Mouse (Mus musculus) stomach, embryonic 14.5 days (tissue): Measurements from ENCODE around the gene Rev1. TPM values are rescaled to one million over a fixed set of nuclear protein-coding genes. Genes with fewer than 3 reads are reported as not detected.
A peak's percentile ranks its signal among the peaks of the same experiment; 100 is the strongest.

ENCODE experiments used
- ATAC-seq: fragments of 200-750 bp; cut with Nextera tagmentation; 2 replicates; pipeline ENCODE4 v1.8.0; 2017; ENCODE audit warnings: low read depth, moderate TSS enrichment; ENCODE audit not compliant: insufficient number of reproducible peaks, insufficient read depth, low FRiP score
- H3K27ac ChIP-seq: fragments of 300-500 bp; sonication (generic); 2 replicates; pipeline ENCODE4 v1.5.1; 2014; ENCODE audit warnings: mild to moderate bottlenecking, low read length, moderate library complexity, mixed read lengths
- H3K27me3 ChIP-seq: fragments of 300-500 bp; sonication (generic); 2 replicates; pipeline ENCODE4 v1.6.1; 2014; ENCODE audit warnings: low read length, control low read depth, mixed read lengths; ENCODE audit not compliant: control insufficient read depth, insufficient read depth
- H3K36me3 ChIP-seq: fragments of 300-500 bp; sonication (generic); 2 replicates; pipeline ENCODE4 v1.6.1; 2014; ENCODE audit warnings: mild to moderate bottlenecking, control low read depth, low read length, moderate library complexity, mixed read lengths; ENCODE audit not compliant: control insufficient read depth, insufficient read depth
- H3K4me1 ChIP-seq: fragments of 300-500 bp; sonication (generic); 2 replicates; pipeline ENCODE4 v1.6.1; 2014; ENCODE audit warnings: low read length, control low read depth, mixed read lengths; ENCODE audit not compliant: control insufficient read depth, insufficient read depth
- H3K4me2 ChIP-seq: fragments of 300-500 bp; sonication (generic); replicated peaks from 2 replicates; pipeline ENCODE4 v1.6.1; 2014; ENCODE audit warnings: low read depth, low read length, control low read depth
- H3K4me3 ChIP-seq: fragments of 300-500 bp; sonication (generic); 2 replicates; pipeline ENCODE4 v1.5.1; 2014; ENCODE audit warnings: low read depth, low read length, control low read depth
- H3K9ac ChIP-seq: fragments of 300-500 bp; sonication (generic); replicated peaks from 2 replicates; pipeline ENCODE4 v1.6.1; 2014; ENCODE audit warnings: low read depth, mild to moderate bottlenecking, control low read depth, low read length, moderate library complexity, mixed read lengths
- H3K9me3 ChIP-seq: fragments of 300-500 bp; sonication (generic); 2 replicates; pipeline ENCODE4 v1.6.1; 2016; ENCODE audit warnings: low read depth, low read length, control low read depth; ENCODE audit not compliant: control insufficient read depth
- WGBS: fragments of 180-500 bp; shearing (Covaris S2); extraction: QIAGEN DNeasy Blood & Tissue Kit; methylation state at CpG from one replicate; pipeline ENCODE4 v1.1.7; 2014; 5-methylcytosine and 5-hydroxymethylcytosine counted together
- polyA plus RNA-seq: library from polyadenylated mRNA; unstranded; fragments of >200 nt; fragmentation: Nextera tagmentation; extraction: Ambion mirVana; gene quantifications from 2 replicates; pipeline ENCODE4 v1.2.1, GENCODE M21; 2014

The Rev1 gene
- polyA plus RNA-seq, 1 experiment from 2014 or later: 32.8 TPM

DNA sequence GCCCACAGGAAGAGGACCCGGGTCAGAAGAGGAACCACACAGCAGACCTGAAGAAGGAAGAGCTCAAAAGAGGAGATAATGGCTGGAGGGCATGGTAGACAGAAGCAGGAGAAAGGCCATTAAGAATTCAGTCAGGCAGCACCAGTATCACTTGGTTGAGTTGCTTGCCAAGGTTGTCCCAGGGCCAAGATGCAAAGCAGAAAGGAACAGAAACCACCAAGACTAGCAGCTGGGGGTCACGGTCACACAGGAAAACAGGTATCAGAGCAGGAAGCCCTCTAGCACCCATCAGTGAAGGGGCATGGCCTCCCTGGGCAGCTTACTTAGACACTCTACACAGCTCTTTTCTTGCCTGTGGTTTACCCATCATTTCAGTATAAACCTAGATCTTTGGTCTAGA is 9.8 kb upstream of the Rev1 start:
- 87% methylated on average over 2 of the region's 2 CpGs for WGBS

DNA sequence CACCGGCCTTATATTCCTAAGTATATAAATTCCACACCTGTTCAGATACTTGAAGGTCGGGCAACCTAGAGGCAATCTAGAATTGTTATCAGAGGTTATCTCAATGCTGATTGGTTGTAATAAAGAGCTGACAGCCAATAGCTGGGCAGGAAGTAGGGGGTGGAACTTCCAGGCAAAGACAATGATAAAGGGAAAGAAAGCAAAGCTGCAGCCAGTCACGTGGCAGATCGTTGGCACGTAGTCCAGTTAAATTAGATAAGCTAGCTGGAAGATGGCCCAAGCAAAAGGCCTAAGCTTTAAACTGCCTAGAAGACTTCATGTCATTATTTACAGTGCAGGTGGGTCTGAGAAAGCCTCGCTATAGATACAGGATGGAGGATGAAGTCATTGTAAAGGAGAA is 3.3 kb upstream of the Rev1 start:
- Histone ChIP-seq H3K9ac (no peak overlapping the region), H3K4me2 (no peak overlapping the region), H3K9me3 (no peaks in the 10 kb centered on the region), H3K36me3 (no peaks in the 10 kb centered on the region), H3K27me3 (no peaks in the 10 kb centered on the region), H3K27ac (no peak overlapping the region), H3K4me1 (peaks cover 6% of the 10 kb centered on the region; the same call in 1 of the 2 replicates), H3K4me3 (no peak overlapping the region)
- no peak for ATAC-seq
- WGBS: 55% methylated on average over 6 of the region's 6 CpGs

More for the DNA sequence above, 9.8 kb upstream of the Rev1 start:
- H3K4me2 ChIP-seq: no peak overlapping the region
- no peaks in the 10 kb centered on the region for H3K4me1 ChIP-seq
- H3K9ac ChIP-seq: no peak overlapping the region
- H3K27me3 ChIP-seq: no peaks in the 10 kb centered on the region
- no peaks in the 10 kb centered on the region for H3K36me3 ChIP-seq
- no peak overlapping the region for H3K27ac ChIP-seq
- no peak overlapping the region for H3K4me3 ChIP-seq
- H3K9me3 ChIP-seq: no peaks in the 10 kb centered on the region
- ATAC-seq: no peak

DNA sequence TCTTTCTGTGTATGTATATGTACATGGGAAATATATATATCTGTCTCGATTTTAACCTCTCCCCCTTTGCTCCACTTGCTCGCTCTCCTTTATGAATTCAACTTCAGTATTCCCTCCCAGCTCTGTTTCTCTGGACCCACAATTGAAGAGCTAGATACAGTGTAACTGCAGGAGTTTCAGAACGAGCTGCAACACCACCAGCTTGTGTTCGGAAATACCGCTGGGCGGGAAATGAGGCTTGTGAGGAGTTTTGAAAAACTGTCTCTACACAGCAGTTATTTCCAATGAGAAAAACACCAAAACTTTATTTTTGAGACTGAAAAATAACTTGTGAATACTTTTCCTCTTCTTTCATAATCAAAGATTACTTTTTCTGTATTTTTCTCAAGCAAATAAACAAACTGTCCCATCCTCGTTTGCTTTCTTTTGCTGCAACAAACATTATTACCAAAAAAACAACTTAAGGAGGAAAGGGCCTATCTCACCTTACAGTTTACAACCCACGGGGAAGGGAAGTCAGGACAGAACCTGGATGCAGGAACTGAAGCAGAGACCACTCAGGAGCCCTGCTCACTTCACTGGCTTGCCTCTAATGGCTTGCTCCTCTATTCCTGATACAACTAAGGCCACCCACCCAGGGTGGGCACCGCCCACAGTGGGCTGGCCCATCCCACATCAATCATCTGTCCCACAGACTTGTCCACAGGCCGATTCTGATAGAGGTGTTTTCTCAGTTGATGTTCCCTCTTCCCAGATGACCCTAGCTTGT is 1.3 kb upstream of the Rev1 start:
- no peak for ATAC-seq
- Histone ChIP-seq H3K27me3 (no peaks in the 10 kb centered on the region), H3K4me2 (no peak overlapping the region), H3K4me3 (no peak overlapping the region), H3K27ac (no peak overlapping the region; the same call in 1 of the 2 replicates), H3K9ac (peak overlapping the region; percentile 87; the same call in 1 of the 2 replicates), H3K4me1 (peaks cover 12% of the 10 kb centered on the region; the same call in 1 of the 2 replicates), H3K36me3 (no peaks in the 10 kb centered on the region), H3K9me3 (no peaks in the 10 kb centered on the region)
- 39% methylated on average over 10 of the region's 10 CpGs for WGBS

DNA sequence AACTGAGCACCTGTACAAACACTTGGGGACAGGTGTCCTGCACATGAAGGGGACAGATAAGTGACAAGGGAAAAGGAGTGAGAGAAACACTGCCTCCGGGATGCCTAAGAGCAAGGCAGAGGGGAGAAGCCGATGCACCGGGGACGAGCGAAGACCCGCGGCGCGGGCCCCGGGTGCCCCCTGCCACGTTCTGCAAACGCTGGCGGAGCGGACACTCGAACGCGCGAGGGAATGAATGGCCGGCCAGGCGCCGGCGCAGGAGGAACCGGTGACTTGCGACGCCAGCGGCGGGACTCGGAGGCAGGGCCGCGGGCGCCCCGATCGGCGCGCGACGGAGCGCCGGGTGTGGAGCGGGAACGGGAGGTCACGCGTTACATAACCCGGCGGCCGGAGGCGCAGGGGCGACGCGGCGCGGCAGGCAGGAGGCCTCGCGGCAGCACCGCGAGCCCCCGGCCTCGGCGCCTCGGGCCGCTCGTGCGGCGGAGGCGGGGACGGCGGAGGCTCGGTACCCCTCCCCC is 623 bp downstream of the Rev1 start:
- Histone ChIP-seq H3K36me3 (no peaks in the 10 kb centered on the region), H3K4me2 (peak overlapping the region; percentile 67), H3K9ac (peak overlapping the region; percentile 87), H3K9me3 (no peaks in the 10 kb centered on the region), H3K4me3 (peak overlapping the region; percentile 85), H3K27me3 (no peaks in the 10 kb centered on the region), H3K27ac (peak overlapping the region; percentile 80), H3K4me1 (peaks cover 12% of the 10 kb centered on the region; the same call in 1 of the 2 replicates)
- WGBS: under 1% methylated on average over 50 of the region's 68 CpGs
- ATAC-seq: no peak; the same call in 1 of the 2 replicates

DNA sequence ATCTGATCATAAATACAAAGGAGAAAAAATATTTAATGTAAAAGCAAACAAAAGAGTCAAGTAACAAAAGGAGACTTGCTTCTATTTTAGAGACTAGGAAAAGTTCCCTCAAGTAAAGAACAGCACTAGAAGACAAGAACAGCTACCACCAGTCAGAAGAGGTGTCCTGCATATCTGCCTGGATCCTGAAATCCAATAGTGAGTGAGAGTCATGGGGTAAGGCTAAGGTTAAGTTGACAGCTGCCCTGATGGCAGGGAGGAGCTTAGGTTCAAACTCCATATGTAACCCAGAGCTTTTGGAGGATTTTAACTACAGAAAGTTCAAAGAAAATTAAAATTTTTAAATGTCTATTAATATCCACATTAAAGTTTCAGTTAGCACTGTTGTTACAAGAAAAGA is 2.6 kb downstream of the Rev1 start:
- no peak overlapping the region for H3K4me3 ChIP-seq
- no peak overlapping the region for H3K4me2 ChIP-seq
- ATAC-seq: no peak
- H3K27ac ChIP-seq: no peak overlapping the region
- no peaks in the 10 kb centered on the region for H3K27me3 ChIP-seq
- H3K9me3 ChIP-seq: no peaks in the 10 kb centered on the region
- H3K36me3 ChIP-seq: no peaks in the 10 kb centered on the region
- no peak overlapping the region for H3K9ac ChIP-seq
- peaks cover 12% of the 10 kb centered on the region; the same call in 1 of the 2 replicates for H3K4me1 ChIP-seq

DNA sequence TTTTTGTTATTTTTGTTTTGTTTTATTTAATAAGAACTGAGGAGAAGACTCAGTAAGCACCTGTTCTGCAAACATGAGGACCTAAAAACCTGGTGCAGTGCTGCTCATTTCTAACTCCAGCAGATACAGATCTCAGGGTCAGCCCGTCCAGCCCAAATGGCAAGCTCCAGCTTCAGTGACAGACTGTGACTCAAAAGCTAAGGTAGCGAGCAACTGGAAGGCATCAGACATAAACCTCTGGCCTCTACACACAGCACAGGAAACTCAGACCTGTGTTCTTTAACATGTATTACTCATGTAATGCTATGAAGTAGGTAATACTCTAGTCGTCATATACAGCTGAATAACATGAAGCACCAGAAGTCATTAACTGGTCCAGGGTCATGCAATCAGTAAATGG is 3.2 kb downstream of the Rev1 start:
- ATAC-seq: no peak
- H3K4me3 ChIP-seq: no peak overlapping the region
- H3K9ac ChIP-seq: no peak overlapping the region
- H3K27me3 ChIP-seq: no peaks in the 10 kb centered on the region
- H3K4me1 ChIP-seq: peaks cover 12% of the 10 kb centered on the region; the same call in 1 of the 2 replicates
- H3K27ac ChIP-seq: no peak overlapping the region
- no peaks in the 10 kb centered on the region for H3K9me3 ChIP-seq
- H3K4me2 ChIP-seq: no peak overlapping the region
- no peaks in the 10 kb centered on the region for H3K36me3 ChIP-seq
- whole genome bisulfite sequencing: 80% methylated on average over 3 of the region's 3 CpGs

DNA sequence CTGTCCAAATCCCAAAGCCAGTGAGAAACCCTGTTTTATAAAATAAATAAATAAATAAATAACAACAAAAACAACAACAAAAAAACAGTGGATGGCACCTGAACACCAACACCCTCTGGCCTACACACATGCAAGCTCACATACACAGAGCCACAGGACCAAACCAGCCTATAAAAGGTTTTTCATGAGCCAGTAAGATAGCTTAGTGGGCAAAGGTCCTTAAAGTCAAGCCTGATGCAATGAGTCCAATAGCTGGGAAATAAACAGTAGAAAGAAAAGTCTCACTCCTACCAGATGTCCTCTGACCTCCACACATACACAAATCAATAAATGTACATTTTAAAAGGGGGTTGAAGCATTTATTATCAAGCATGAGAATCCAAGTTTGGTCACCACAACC is 5.3 kb downstream of the Rev1 start:
- Histone ChIP-seq H3K9me3 (no peaks in the 10 kb centered on the region), H3K4me3 (no peak overlapping the region), H3K27ac (no peak overlapping the region), H3K4me2 (no peak overlapping the region), H3K27me3 (no peaks in the 10 kb centered on the region), H3K36me3 (no peaks in the 10 kb centered on the region), H3K9ac (no peak overlapping the region), H3K4me1 (peaks cover 10% of the 10 kb centered on the region; the same call in 1 of the 2 replicates)
- no peak for ATAC-seq

DNA sequence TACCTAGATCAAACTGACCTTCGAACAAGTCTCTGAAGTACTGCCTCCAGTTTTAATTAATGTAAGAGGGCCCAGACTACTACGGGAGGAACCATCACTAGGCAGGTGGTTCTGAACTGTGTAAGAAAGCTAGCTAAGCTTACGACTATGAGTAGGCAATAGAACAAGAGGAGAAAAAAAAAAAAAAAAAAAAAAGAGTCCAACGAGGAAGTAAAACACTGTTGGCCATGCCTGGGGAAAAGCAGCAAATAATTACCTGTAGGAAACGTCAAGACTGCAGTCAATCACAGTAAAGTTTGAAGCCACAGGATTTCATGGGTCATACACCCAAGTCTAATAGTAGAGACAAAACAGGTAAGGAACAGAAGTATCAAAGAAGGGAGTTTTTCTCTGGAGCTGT is 8.7 kb downstream of the Rev1 start:
- Histone ChIP-seq H3K27ac (no peak overlapping the region), H3K4me3 (no peak overlapping the region), H3K4me2 (no peak overlapping the region), H3K9me3 (no peaks in the 10 kb centered on the region), H3K9ac (no peak overlapping the region), H3K36me3 (no peaks in the 10 kb centered on the region), H3K4me1 (no peaks in the 10 kb centered on the region), H3K27me3 (no peaks in the 10 kb centered on the region)
- 70% methylated on average over 5 of the region's 5 CpGs for WGBS
- ATAC-seq: no peak
